Mouse (Mus musculus): ENCODE data around the gene Sec62.

DNA sequence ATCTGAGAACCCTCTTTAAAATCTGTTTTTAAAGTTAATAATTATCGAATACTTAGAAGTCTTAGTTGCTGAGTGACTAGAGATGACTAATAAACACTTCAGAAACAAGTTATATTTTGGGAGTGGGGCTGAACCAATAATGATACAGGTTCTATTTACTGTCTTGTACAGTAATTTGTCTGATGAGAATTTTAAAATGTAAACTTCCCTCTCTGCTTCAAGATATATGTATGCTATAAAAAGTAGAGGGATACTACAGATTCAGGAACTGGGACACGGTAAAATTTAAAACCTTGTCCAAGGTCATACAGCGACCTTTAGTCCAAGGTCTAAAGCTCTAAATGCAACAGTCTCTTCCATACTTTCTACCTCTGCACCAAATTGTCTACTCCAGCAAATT, 9.5 kb downstream of the Sec62 start:
- no peak for TF ChIP-seq CTCF (IDR thresholded peaks at IDR 0.05; ENCODE audit: low read depth)
- no peak for TF ChIP-seq EP300 (optimal IDR thresholded peaks at IDR 0.05)
